Mouse (Mus musculus): ENCODE data around the gene Golph3. TPM values are rescaled to one million over a fixed set of nuclear protein-coding genes. Genes with fewer than 3 reads are reported as not detected.

Golph3 gene
- polyA plus RNA-seq, 1 experiment, result 42.3 TPM

- TF ChIP-seq CTCF (IDR thresholded peaks at IDR 0.05; ENCODE audit: control insufficient read depth, insufficient read depth, insufficient read length), result no peak
- TF ChIP-seq CEBPB (IDR thresholded peaks at IDR 0.05; ENCODE audit: low read depth), result no peak
- TF ChIP-seq MAX (IDR thresholded peaks at IDR 0.05), result no peak
- TF ChIP-seq FOSL1 (IDR thresholded peaks at IDR 0.05; ENCODE audit: insufficient read depth, low read length, poor library complexity, severe bottlenecking), result no peak
- no peak for TF ChIP-seq USF1 (IDR thresholded peaks at IDR 0.05; ENCODE audit: low read depth)
- no peak for TF ChIP-seq MYOG (IDR thresholded peaks at IDR 0.05; ENCODE audit: control insufficient read depth, extremely low read depth, insufficient read length)
- no peaks in the 10 kb centered on the region for H3K79me2 ChIP-seq (ENCODE audit: control insufficient read depth, insufficient read depth)
- H3K79me3 ChIP-seq (ENCODE audit: low read depth), result no peaks in the 10 kb centered on the region
- H3ac ChIP-seq (ENCODE audit: control insufficient read depth, insufficient read length, low read depth), result no peak overlapping the region
- H3K27me3 ChIP-seq (ENCODE audit: control insufficient read depth, insufficient read depth, insufficient read length), result no peaks in the 10 kb centered on the region
- no peak overlapping the region for H3K4me3 ChIP-seq (ENCODE audit: insufficient read depth, poor library complexity, severe bottlenecking)
- no peaks in the 10 kb centered on the region for H3K36me3 ChIP-seq (ENCODE audit: control insufficient read depth, insufficient read depth)
Measured at GRCm38 (mm10) chr15:12298231-12298737, 23.0 kb upstream of the Golph3 start.

GRCm38 (mm10) chr15:12301771-12302170 lies 19.5 kb upstream of the Golph3 start:
- no peak for TF ChIP-seq MAX (IDR thresholded peaks at IDR 0.05)
- no peak for TF ChIP-seq MYOG (IDR thresholded peaks at IDR 0.05; ENCODE audit: control insufficient read depth, extremely low read depth, insufficient read length)
- Histone ChIP-seq H3K27me3 (ENCODE audit: control insufficient read depth, insufficient read depth, insufficient read length) (no peaks in the 10 kb centered on the region), H3K36me3 (ENCODE audit: control insufficient read depth, insufficient read depth) (no peaks in the 10 kb centered on the region), H3K79me2 (ENCODE audit: control insufficient read depth, insufficient read depth) (no peaks in the 10 kb centered on the region), H3ac (ENCODE audit: control insufficient read depth, insufficient read length, low read depth) (no peak overlapping the region), H3K4me3 (ENCODE audit: insufficient read depth, poor library complexity, severe bottlenecking) (no peak overlapping the region), H3K79me3 (ENCODE audit: low read depth) (no peaks in the 10 kb centered on the region)

GRCm38 (mm10) chr15:12306188-12307071 lies 14.8 kb upstream of the Golph3 start:
- no peak overlapping the region for H3ac ChIP-seq (ENCODE audit: control insufficient read depth, insufficient read length, low read depth)
- no peaks in the 10 kb centered on the region for H3K79me2 ChIP-seq (ENCODE audit: control insufficient read depth, insufficient read depth)
- H3K36me3 ChIP-seq (ENCODE audit: control insufficient read depth, insufficient read depth), result no peaks in the 10 kb centered on the region
- no peaks in the 10 kb centered on the region for H3K79me3 ChIP-seq (ENCODE audit: low read depth)
- H3K27me3 ChIP-seq (ENCODE audit: control insufficient read depth, insufficient read depth, insufficient read length), result no peaks in the 10 kb centered on the region
- TF ChIP-seq USF1 (IDR thresholded peaks at IDR 0.05; ENCODE audit: low read depth) (no peak), CTCF (IDR thresholded peaks at IDR 0.05; ENCODE audit: control insufficient read depth, insufficient read depth, insufficient read length) (no peak), MAX (IDR thresholded peaks at IDR 0.05) (no peak)
- no peak overlapping the region for H3K4me3 ChIP-seq (ENCODE audit: insufficient read depth, poor library complexity, severe bottlenecking)

GRCm38 (mm10) chr15:12307114-12307513 lies 14.1 kb upstream of the Golph3 start:
- Histone ChIP-seq H3ac (ENCODE audit: control insufficient read depth, insufficient read length, low read depth) (no peak overlapping the region), H3K4me3 (ENCODE audit: insufficient read depth, poor library complexity, severe bottlenecking) (no peak overlapping the region), H3K27me3 (ENCODE audit: control insufficient read depth, insufficient read depth, insufficient read length) (no peaks in the 10 kb centered on the region), H3K79me2 (ENCODE audit: control insufficient read depth, insufficient read depth) (no peaks in the 10 kb centered on the region), H3K79me3 (ENCODE audit: low read depth) (no peaks in the 10 kb centered on the region), H3K36me3 (ENCODE audit: control insufficient read depth, insufficient read depth) (no peaks in the 10 kb centered on the region)
- no peak for TF ChIP-seq MYOD1 (IDR thresholded peaks at IDR 0.05; ENCODE audit: control insufficient read depth, insufficient read length, low read depth)
- no peak for TF ChIP-seq MAX (IDR thresholded peaks at IDR 0.05)
- TF ChIP-seq MYOG (IDR thresholded peaks at IDR 0.05; ENCODE audit: control insufficient read depth, extremely low read depth, insufficient read length), result no peak
- TF ChIP-seq CTCF (IDR thresholded peaks at IDR 0.05; ENCODE audit: control insufficient read depth, insufficient read depth, insufficient read length), result no peak
- no peak for TF ChIP-seq CEBPB (IDR thresholded peaks at IDR 0.05; ENCODE audit: low read depth)
- no peak for TF ChIP-seq USF1 (IDR thresholded peaks at IDR 0.05; ENCODE audit: low read depth)
- no peak for TF ChIP-seq FOSL1 (IDR thresholded peaks at IDR 0.05; ENCODE audit: insufficient read depth, low read length, poor library complexity, severe bottlenecking)

- H3K36me3 ChIP-seq (ENCODE audit: control insufficient read depth, insufficient read depth), result no peaks in the 10 kb centered on the region
- TF ChIP-seq MYOD1 (IDR thresholded peaks at IDR 0.05; ENCODE audit: control insufficient read depth, insufficient read length, low read depth) (no peak), CTCF (IDR thresholded peaks at IDR 0.05; ENCODE audit: control insufficient read depth, insufficient read depth, insufficient read length) (no peak), MYOG (IDR thresholded peaks at IDR 0.05; ENCODE audit: control insufficient read depth, extremely low read depth, insufficient read length) (no peak), CEBPB (IDR thresholded peaks at IDR 0.05; ENCODE audit: low read depth) (no peak), FOSL1 (IDR thresholded peaks at IDR 0.05; ENCODE audit: insufficient read depth, low read length, poor library complexity, severe bottlenecking) (no peak)
Measured at GRCm38 (mm10) chr15:12308539-12308938, 12.7 kb upstream of the Golph3 start.

GRCm38 (mm10) chr15:12310676-12311075 lies 10.6 kb upstream of the Golph3 start:
- no peaks in the 10 kb centered on the region for H3K36me3 ChIP-seq (ENCODE audit: control insufficient read depth, insufficient read depth)
- no peak overlapping the region for H3K4me3 ChIP-seq (ENCODE audit: insufficient read depth, poor library complexity, severe bottlenecking)
- H3K79me2 ChIP-seq (ENCODE audit: control insufficient read depth, insufficient read depth), result no peaks in the 10 kb centered on the region
- H3K79me3 ChIP-seq (ENCODE audit: low read depth), result no peaks in the 10 kb centered on the region
- no peaks in the 10 kb centered on the region for H3K27me3 ChIP-seq (ENCODE audit: control insufficient read depth, insufficient read depth, insufficient read length)
- H3ac ChIP-seq (ENCODE audit: control insufficient read depth, insufficient read length, low read depth), result no peak overlapping the region
- TF ChIP-seq FOSL1 (IDR thresholded peaks at IDR 0.05; ENCODE audit: insufficient read depth, low read length, poor library complexity, severe bottlenecking) (no peak), CTCF (IDR thresholded peaks at IDR 0.05; ENCODE audit: control insufficient read depth, insufficient read depth, insufficient read length) (no peak), CEBPB (IDR thresholded peaks at IDR 0.05; ENCODE audit: low read depth) (no peak), MYOD1 (IDR thresholded peaks at IDR 0.05; ENCODE audit: control insufficient read depth, insufficient read length, low read depth) (no peak), MAX (IDR thresholded peaks at IDR 0.05) (no peak), MYOG (IDR thresholded peaks at IDR 0.05; ENCODE audit: control insufficient read depth, extremely low read depth, insufficient read length) (no peak), USF1 (IDR thresholded peaks at IDR 0.05; ENCODE audit: low read depth) (no peak)

More at GRCm38 (mm10) chr15:12308539-12308938, 12.7 kb upstream of the Golph3 start:
- no peaks in the 10 kb centered on the region for H3K27me3 ChIP-seq (ENCODE audit: control insufficient read depth, insufficient read depth, insufficient read length)
- no peaks in the 10 kb centered on the region for H3K79me2 ChIP-seq (ENCODE audit: control insufficient read depth, insufficient read depth)
- H3ac ChIP-seq (ENCODE audit: control insufficient read depth, insufficient read length, low read depth), result no peak overlapping the region
- H3K4me3 ChIP-seq (ENCODE audit: insufficient read depth, poor library complexity, severe bottlenecking), result no peak overlapping the region
- no peaks in the 10 kb centered on the region for H3K79me3 ChIP-seq (ENCODE audit: low read depth)
